Mouse (Mus musculus): ENCODE data around the gene Phospho1. TPM values are rescaled to one million over a fixed set of nuclear protein-coding genes. Genes with fewer than 3 reads are reported as not detected.
A peak's percentile ranks its signal among the peaks of the same experiment; 100 is the strongest.
"Not testable (repeated sequence)": the region's sequence is repeated elsewhere in the genome, so short reads cannot be mapped to it uniquely, and the experiment has no call there.

The Phospho1 gene
- polyA plus RNA-seq, 1 experiment: 128 TPM

DNA sequence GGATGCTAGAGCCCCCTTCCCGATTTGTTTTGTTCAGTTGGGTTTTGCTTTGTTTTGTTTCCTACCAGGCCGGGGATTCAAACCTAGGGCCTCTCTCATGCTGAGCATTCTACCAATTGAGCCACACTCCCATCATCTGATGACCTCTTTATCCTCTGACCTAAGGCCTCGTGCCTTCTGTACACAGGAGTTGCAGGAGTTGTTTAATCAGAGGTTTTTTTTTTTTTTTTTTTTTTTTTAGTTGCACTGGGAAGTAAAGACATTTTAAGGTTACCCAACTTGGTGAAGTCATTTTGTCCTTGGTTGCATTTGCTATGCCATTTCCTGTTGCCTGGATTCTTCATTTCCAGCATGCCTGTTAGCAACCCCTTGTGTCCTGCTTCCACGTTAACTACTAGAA, 45.1 kb downstream of the Phospho1 start:
- Histone ChIP-seq H3K4me1 (ENCODE audit: control insufficient read depth, insufficient read depth, low read length) (no peaks in the 10 kb centered on the region), H3K4me3 (replicated peaks; ENCODE audit: extremely low read depth, low read depth, low read length) (no peak overlapping the region)
- TF ChIP-seq CTCF (IDR thresholded peaks at IDR 0.05; ENCODE audit: insufficient read depth, low read length) (no peak), POLR2A (IDR thresholded peaks at IDR 0.05; ENCODE audit: borderline replicate concordance, extremely low read depth, low read depth, low read length) (no peak)
- 60% methylated on average over 4 of the region's 4 CpGs for WGBS
- no peak for DNase-seq

DNA sequence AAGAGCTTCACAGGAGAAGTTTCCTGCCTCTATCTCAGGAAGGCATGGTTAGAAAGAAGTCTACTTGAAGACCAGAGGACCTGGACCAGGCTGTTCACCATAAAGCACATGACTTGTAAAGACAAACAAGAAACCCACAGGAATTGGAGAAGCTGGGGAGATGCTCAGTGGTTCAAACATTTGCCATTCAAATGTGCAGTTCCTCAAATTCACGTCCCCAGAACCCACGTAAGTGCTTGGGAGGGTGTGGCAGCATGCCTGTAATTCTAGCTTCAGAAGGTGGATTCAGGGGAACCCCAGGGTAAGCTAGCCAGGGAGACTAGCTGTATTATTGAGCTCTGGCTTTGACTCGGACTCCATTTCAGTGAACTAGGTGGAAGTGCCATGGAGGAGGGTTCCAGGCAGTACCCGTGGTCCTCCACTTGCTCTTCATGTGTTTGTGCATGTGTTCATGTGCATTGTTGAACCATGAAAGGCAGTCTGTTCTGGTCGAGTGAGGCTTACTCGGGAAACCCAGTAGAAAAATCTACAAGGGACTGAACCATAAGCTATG, 45.7 kb downstream of the Phospho1 start:
- no peak for DNase-seq
- no peak for TF ChIP-seq POLR2A (IDR thresholded peaks at IDR 0.05; ENCODE audit: borderline replicate concordance, extremely low read depth, low read depth, low read length)
- no peak for TF ChIP-seq CTCF (IDR thresholded peaks at IDR 0.05; ENCODE audit: insufficient read depth, low read length)
- WGBS: 53% methylated on average over 6 of the region's 6 CpGs
- H3K4me1 ChIP-seq (ENCODE audit: control insufficient read depth, insufficient read depth, low read length): no peaks in the 10 kb centered on the region
- no peak overlapping the region for H3K4me3 ChIP-seq (replicated peaks; ENCODE audit: extremely low read depth, low read depth, low read length)

DNA sequence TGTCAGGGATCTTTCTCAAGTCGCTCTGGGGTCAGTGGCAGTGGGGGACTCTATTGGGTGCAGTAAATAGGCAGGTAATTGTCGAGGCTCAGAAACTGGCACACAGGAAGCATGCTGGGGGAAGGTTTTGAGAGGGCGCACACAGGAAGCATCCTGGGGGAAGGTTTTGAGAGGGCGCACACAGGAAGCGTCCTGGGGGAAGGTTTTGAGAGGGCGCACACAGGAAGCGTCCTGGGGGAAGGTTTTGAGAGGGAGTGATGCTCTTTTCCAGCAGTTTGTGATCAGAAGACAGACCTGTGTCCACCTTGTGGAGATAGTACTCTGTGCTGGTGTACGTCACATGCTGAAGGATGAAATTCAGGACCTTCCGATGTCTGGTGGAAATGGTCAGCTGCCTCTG, 51.5 kb downstream of the Phospho1 start:
- TF ChIP-seq POLR2A (IDR thresholded peaks at IDR 0.05; ENCODE audit: borderline replicate concordance, extremely low read depth, low read depth, low read length) (no peak), CTCF (IDR thresholded peaks at IDR 0.05; ENCODE audit: insufficient read depth, low read length) (no peak)
- no peak for DNase-seq
- WGBS: 29% methylated on average over 9 of the region's 9 CpGs
- H3K4me1 ChIP-seq (ENCODE audit: control insufficient read depth, insufficient read depth, low read length): no peaks in the 10 kb centered on the region
- H3K4me3 ChIP-seq (replicated peaks; ENCODE audit: extremely low read depth, low read depth, low read length): no peak overlapping the region

DNA sequence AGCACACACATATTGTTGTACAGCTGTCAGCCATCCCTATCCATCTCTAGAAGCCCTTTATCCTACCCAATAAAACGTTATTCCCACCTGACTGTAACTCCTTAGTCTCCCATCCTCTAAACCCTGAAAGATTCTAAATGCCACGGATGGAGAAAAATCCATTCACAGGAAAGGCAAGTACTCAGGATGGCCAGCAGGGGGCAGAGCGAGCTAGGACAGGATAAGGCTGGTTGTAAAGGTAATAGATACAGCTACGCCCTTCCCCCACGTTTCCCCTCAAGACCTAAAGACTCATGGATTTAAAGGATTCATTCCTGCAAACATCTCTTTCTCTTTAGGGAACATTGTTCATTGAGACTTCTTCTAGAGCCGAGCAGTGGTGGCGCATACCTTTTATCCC, 52.0 kb downstream of the Phospho1 start:
- Histone ChIP-seq H3K4me3 (replicated peaks; ENCODE audit: extremely low read depth, low read depth, low read length) (no peak overlapping the region), H3K4me1 (ENCODE audit: control insufficient read depth, insufficient read depth, low read length) (no peaks in the 10 kb centered on the region)
- peak; percentile 60 for DNase-seq
- TF ChIP-seq CTCF (IDR thresholded peaks at IDR 0.05; ENCODE audit: insufficient read depth, low read length) (peak; percentile 92), POLR2A (IDR thresholded peaks at IDR 0.05; ENCODE audit: borderline replicate concordance, extremely low read depth, low read depth, low read length) (no peak)
- 20% methylated on average over 7 of the region's 7 CpGs for WGBS

DNA sequence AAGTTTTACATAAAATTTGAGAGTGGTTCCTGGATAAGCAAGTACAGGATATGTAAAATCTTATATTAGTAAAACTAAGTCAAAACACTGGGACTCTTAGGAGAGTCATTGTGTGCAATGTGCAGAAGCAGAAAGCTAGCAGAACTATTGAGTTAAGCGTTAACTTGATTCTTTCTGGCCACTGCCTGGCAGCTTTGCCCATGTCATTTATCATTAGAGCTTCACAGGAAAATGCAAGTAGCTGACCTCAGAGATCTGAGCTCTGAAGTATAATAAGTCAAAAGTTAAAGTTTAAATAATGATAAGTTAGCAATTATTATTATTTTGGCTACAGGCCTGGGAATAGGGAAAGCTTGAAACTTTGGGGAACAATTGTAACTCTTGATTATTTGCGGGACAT, 55.6 kb downstream of the Phospho1 start:
- not testable (repeated sequence) for H3K4me1 ChIP-seq (ENCODE audit: control insufficient read depth, insufficient read depth, low read length); H3K4me3 ChIP-seq (replicated peaks; ENCODE audit: extremely low read depth, low read depth, low read length); DNase-seq
- 71% methylated on average over 2 of the region's 2 CpGs for WGBS

Other genes starting within 250 kb of the Phospho1 start
- 1.9 TPM in 2 replicates for gene Ngfr, start 236.8 kb upstream of the Phospho1 start, polyA plus RNA-seq (2012; rRNA removed)
- gene Phb, start 157.5 kb upstream of the Phospho1 start, polyA plus RNA-seq (2012; rRNA removed): 38.8 and 62.5 TPM in 2 replicates
- gene Zfp652, start 111.8 kb upstream of the Phospho1 start, polyA plus RNA-seq (2012; rRNA removed): 35.6 and 40.4 TPM in 2 replicates
- gene B130006D01Rik, start 100.9 kb upstream of the Phospho1 start, polyA plus RNA-seq (2012; rRNA removed): 0.07 and 0.18 TPM in 2 replicates
- 18.1 and 31.9 TPM in 2 replicates for gene Gngt2, start 12.7 kb downstream of the Phospho1 start, polyA plus RNA-seq (2012; rRNA removed)
- gene Abi3, start 18.0 kb downstream of the Phospho1 start, polyA plus RNA-seq (2012; rRNA removed): 141 and 169 TPM in 2 replicates
- gene B4galnt2, start 90.4 kb downstream of the Phospho1 start, polyA plus RNA-seq (2012; rRNA removed): 0.42 TPM in 1 of 2 replicates, not detected in the other
- 1.4 and 1.6 TPM in 2 replicates for gene Igf2bp1, start 181.4 kb downstream of the Phospho1 start, polyA plus RNA-seq (2012; rRNA removed)
- not detected in 2 replicates for gene Gip, start 200.0 kb downstream of the Phospho1 start, polyA plus RNA-seq (2012; rRNA removed)
- 18.1 and 24.1 TPM in 2 replicates for gene Snf8, start 210.4 kb downstream of the Phospho1 start, polyA plus RNA-seq (2012; rRNA removed)
- 31.1 and 38.1 TPM in 2 replicates for gene Ube2z, start 240.9 kb downstream of the Phospho1 start, polyA plus RNA-seq (2012; rRNA removed)

All from lung, adult 2 months (tissue).